Mouse (Mus musculus) brown adipose tissue, adult 24 weeks (tissue): ENCODE results near the gene Sh2d2a. TPM values are rescaled to one million over a fixed set of nuclear protein-coding genes. Genes with fewer than 3 reads are reported as not detected.
"Not testable (repeated sequence)": the region's sequence is repeated elsewhere in the genome, so short reads cannot be mapped to it uniquely, and the experiment has no call there.

Source experiments
- H3K27ac ChIP-seq: fragments of 200-500 bp; replicated peaks from 2 replicates; pipeline ENCODE4 v1.5.1; 2012; ENCODE audit warnings: low read depth, mild to moderate bottlenecking, low read length
- H3K4me1 ChIP-seq: fragments of 200-500 bp; 2 replicates; pipeline ENCODE4 v1.6.1; 2012; ENCODE audit warnings: low read length, mixed read lengths; ENCODE audit not compliant: control insufficient read depth, insufficient read depth, insufficient read length
- H3K4me3 ChIP-seq: fragments of 200-500 bp; 2 replicates; pipeline ENCODE4 v1.5.1; 2012; ENCODE audit warnings: low read depth, mild to moderate bottlenecking, low read length, moderate library complexity; ENCODE audit not compliant: insufficient read depth
- polyA plus RNA-seq: library from polyadenylated mRNA; stranded (reverse); fragments of >200 nt; gene quantifications from 2 replicates; pipeline ENCODE4 v1.2.4, GENCODE M21; 2012; ENCODE audit not compliant: missing spikeins, insufficient read depth, insufficient read length

Gene Sh2d2a
- polyA plus RNA-seq, 1 experiment = not detected

DNA sequence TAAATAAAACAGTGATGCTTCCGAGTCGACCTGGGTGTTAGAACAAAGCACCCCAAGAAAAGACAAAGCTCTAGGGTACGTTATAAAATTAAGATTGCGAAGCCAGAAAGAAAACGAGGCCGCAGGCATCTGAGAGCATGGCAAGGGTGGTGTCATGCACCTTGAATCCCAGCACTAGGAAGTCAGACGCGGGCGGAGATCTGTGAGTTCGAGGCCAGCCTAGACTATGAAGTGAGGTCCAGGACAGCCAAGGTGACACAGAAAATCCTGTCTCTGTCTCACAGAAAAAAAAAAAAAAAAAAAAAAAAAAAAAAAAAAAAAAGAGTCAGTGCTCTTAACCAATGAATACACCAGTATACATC is 39.4 kb downstream of the Sh2d2a start:
- Histone ChIP-seq H3K4me3 (peak overlapping the region; percentile 66), H3K4me1 (peaks cover 8% of the 10 kb centered on the region; the same call in 1 of the 2 replicates), H3K27ac (no peak overlapping the region)

DNA sequence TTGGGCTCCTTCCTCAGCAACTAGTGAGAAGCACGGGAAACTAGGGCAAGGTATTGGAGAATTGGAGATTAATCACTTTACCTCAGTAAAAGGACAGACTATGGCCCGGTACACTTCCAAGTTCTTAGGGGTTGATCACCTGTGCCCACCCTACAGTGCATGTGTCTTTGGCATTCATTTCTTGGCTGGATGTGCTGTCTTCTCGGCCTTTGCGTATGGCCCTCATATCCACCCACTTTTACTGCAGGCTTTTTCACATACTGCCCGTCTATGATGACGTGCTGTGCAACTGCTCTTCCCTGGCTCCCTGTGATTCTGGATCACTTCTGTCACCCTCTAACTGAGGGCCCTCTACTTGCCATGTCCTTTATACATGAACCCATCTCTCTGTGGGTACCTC is 39.9 kb downstream of the Sh2d2a start:
- Histone ChIP-seq H3K27ac (no peak overlapping the region), H3K4me3 (peak overlapping the region; percentile 13; the same call in 1 of the 2 replicates), H3K4me1 (peaks cover 8% of the 10 kb centered on the region; the same call in 1 of the 2 replicates)

DNA sequence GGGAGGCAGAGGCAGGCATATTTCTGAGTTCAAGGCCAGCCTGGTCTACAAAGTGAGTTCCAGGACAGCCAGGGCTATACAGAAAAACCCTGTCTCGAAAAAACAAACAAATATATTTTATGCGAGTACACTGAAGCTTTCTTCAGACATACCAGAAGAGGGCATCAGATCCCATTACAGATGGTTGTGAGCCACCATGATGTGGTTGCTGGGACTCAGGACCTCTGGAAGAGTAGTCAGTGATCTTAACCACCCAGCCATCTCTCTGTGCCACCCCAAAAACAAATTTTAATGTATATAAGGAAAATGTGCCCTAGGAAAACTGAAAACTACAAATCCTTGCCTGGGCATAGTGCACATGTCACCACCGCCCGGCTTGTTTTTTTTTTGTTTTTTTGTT is 40.8 kb downstream of the Sh2d2a start:
- H3K4me1 ChIP-seq, H3K4me3 ChIP-seq, H3K27ac ChIP-seq: not testable (repeated sequence)

DNA sequence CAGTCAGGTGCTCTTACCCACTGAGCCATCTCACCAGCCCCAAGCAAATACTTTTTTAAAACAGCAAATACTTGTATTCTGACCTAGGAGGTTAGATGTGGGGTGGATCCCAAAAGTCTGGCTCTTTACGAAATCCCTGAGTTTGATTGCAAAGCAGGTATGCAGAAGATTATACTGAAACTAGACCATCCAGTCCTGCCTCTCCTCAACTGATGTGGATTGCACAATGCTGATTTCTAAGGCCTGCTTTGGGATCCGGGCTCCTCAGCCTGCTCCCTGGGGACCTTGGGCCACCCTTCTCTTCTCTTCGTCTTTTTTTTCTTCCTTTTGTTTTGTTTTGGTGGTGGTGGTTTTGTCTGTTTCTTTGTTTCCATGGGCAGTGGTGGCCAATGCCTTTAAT is 44.9 kb downstream of the Sh2d2a start:
- H3K4me3 ChIP-seq = no peak overlapping the region
- no peaks in the 10 kb centered on the region for H3K4me1 ChIP-seq
- no peak overlapping the region for H3K27ac ChIP-seq

DNA sequence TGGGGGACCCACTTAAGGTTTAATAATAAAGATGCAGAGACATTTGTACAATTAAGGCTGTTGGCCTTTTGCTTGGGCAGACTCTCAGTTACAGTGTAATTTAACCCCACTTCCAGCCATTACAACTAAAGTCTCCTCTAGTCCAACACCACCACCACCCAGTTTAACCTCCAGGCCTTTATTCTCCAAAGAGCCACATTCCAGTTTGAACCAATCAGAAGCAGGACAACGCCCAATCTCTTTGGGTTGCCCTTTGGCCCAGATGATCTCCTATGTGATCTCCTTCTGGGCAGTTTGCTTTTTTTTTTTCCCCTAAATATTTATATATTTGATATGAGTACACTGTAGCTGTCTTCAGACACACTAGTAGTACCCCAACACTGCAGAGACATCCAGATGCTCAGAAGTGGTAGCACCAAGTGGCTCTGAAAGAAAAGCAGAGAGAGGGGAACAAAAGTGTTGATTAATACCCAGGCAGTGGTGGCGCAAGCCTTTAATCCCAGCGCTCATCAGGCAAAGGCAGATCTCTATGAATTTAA is 46.9 kb downstream of the Sh2d2a start:
- Histone ChIP-seq H3K4me1 (no peaks in the 10 kb centered on the region), H3K27ac (no peak overlapping the region), H3K4me3 (no peak overlapping the region)

DNA sequence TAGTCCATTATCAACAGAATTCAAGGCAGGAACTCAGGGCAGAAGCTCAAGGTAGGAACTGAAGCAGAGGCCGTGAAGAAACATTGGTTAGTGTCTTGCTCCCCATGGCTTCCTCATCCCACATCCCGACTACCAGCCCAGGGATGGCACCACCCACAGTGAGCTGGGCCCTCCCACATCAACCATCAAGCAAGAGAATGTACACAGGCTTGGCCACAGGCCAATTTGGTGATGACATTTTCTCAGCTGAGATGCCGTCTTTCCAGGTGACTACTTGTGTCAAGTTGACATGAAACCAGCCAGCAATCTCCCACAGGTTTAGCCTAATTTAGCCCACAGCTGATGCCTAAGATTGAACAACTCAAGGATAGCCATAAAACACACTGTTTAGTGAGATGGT is 52.7 kb downstream of the Sh2d2a start:
- H3K27ac ChIP-seq = no peak overlapping the region
- H3K4me1 ChIP-seq = no peaks in the 10 kb centered on the region

DNA sequence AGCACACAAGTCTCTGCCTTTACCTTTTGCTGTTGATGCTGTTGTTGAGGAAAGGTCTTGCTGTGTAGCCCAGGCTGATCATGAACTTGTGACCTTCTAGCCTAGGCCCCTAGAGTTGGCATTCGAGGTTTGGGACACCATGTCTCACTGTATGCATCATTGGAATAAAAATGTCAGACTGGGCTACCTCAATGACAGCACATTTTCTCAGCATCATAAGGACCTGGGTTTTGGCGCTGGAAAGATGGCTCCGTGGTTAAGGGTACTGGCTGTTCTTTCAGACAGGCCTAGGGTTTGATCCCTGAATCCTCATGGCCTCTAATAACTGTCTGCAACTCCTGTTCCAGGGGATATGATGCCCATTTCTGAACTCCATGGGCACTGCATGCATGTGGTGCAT is 53.2 kb downstream of the Sh2d2a start:
- H3K4me1 ChIP-seq = no peaks in the 10 kb centered on the region

More for the DNA sequence above, 52.7 kb downstream of the Sh2d2a start:
- no peak overlapping the region for H3K4me3 ChIP-seq

DNA sequence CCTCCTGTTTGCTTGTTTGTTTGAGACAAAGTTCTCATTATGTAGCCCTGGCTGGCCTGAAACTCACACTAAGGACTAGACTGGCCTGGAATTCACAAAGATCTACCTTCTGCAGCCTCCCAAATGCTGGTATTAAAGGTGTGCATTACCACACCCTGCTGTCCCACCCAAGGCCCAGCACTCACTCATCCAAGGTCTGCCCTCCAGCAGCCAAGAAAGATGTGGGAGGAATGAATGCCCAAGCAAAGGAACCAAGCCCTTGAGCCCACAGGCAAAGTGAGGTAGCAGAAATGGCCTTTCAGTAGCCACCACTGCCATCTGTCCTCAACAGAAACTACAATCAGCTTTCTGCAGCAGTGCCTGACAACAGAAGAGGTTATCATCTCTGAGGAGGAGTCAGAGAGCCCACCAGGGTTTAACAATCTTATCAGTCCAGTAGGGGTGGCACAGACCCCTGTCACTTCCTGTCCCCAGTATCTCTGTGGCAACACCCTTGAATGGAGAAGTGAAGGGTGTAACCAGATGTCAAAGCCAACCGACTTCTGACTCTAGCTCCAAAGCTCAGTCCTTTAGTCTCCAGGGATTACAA is 54.6 kb downstream of the Sh2d2a start:
- H3K4me1 ChIP-seq = no peaks in the 10 kb centered on the region
- no peak overlapping the region for H3K27ac ChIP-seq
- H3K4me3 ChIP-seq = no peak overlapping the region

More for the DNA sequence above, 53.2 kb downstream of the Sh2d2a start:
- H3K4me3 ChIP-seq = no peak overlapping the region
- H3K27ac ChIP-seq = no peak overlapping the region

DNA sequence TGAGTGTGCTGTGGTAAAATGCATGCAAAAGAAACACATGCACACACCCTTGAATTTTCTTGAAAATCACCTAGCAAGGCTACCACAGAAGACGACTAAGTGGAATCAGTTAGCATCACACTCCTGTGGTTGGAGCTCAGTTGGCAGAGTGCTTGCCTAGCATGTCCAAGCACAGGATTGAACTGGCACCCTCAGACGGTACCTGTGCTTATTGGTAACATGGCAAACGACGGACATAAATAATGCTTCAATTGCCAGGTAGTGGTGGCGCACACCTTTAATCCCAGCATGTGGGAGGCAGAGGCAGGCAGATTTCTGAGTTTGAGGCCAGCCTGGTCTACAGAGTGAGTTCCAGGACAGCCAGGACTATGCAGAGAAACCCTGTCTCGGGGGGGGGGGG is 55.4 kb downstream of the Sh2d2a start:
- H3K4me1 ChIP-seq, H3K4me3 ChIP-seq, H3K27ac ChIP-seq: not testable (repeated sequence)

DNA sequence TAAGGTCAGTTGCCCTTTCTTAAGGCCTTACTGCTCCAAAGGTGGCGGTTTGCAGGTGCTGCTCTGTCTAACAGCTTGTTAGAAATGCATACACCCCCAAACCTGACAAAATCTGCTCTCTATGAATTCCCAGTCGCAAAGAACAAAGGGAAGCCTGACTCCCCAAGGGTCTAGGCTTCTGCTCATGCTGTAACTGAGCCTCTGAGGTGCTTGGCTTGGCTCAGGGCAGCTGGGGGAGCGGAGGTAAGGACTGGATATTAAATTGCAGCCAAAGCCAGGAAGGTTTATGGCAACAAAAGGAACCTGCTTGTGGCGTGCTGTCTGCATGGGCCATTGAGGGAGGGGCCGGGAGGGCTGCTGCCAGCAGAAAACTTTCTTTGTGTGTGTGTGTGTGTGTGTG is 57.3 kb downstream of the Sh2d2a start:
- Histone ChIP-seq H3K4me3 (no peak overlapping the region), H3K4me1 (peaks cover 12% of the 10 kb centered on the region), H3K27ac (no peak overlapping the region)

Other genes with a start within 250 kb of the Sh2d2a start
- 18.3 and 18.7 TPM in 2 replicates for gene Arhgef11, start 229.2 kb upstream of the Sh2d2a start, polyA plus RNA-seq
- 0.38 TPM in 1 of 2 replicates, not detected in the other for gene Lrrc71, start 98.1 kb upstream of the Sh2d2a start, polyA plus RNA-seq
- not detected in 2 replicates for gene Ntrk1, start 51.6 kb upstream of the Sh2d2a start, polyA plus RNA-seq
- gene Insrr, start 49.8 kb upstream of the Sh2d2a start, polyA plus RNA-seq = not detected in 2 replicates
- 2.7 and 4.0 TPM in 2 replicates for gene Pear1, start 22.4 kb upstream of the Sh2d2a start, polyA plus RNA-seq
- 25.6 and 28.7 TPM in 2 replicates for gene Prcc, start 38.9 kb downstream of the Sh2d2a start, polyA plus RNA-seq
- gene Hdgf, start 59.6 kb downstream of the Sh2d2a start, polyA plus RNA-seq = 178 and 215 TPM in 2 replicates
- 158 and 172 TPM in 2 replicates for gene Mrpl24, start 72.8 kb downstream of the Sh2d2a start, polyA plus RNA-seq
- 6.7 and 7.9 TPM in 2 replicates for gene Isg20l2, start 83.6 kb downstream of the Sh2d2a start, polyA plus RNA-seq
- gene Rrnad1, start 84.0 kb downstream of the Sh2d2a start, polyA plus RNA-seq = 4.5 and 6.7 TPM in 2 replicates
- not detected in 2 replicates for gene Crabp2, start 101.9 kb downstream of the Sh2d2a start, polyA plus RNA-seq
- gene Nes, start 124.3 kb downstream of the Sh2d2a start, polyA plus RNA-seq = 7.6 and 8.4 TPM in 2 replicates
- gene Bcan, start 153.5 kb downstream of the Sh2d2a start, polyA plus RNA-seq = not detected in 2 replicates
- gene Hapln2, start 180.8 kb downstream of the Sh2d2a start, polyA plus RNA-seq = not detected in 2 replicates
- gene Gpatch4, start 196.4 kb downstream of the Sh2d2a start, polyA plus RNA-seq = 11.0 and 13.9 TPM in 2 replicates
- 152 and 153 TPM in 2 replicates for gene Naxe, start 211.7 kb downstream of the Sh2d2a start, polyA plus RNA-seq
- not detected in 2 replicates for gene Ttc24, start 231.5 kb downstream of the Sh2d2a start, polyA plus RNA-seq
- gene Iqgap3, start 235.2 kb downstream of the Sh2d2a start, polyA plus RNA-seq = 1.1 TPM in 1 of 2 replicates, not detected in the other